Mouse (Mus musculus) forebrain, embryonic 16.5 days (tissue): ENCODE measurements at regions not wholly inside any gene's neighbourhood (a gene's known extent, or its start where the extent isn't known, plus 50 kb on each side); places are given as distances from the start of the nearest gene placed in this dataset.
"Not testable (repeated sequence)": the region's sequence is repeated elsewhere in the genome, so short reads cannot be mapped to it uniquely, and the experiment has no call there.

Experiments
- ATAC-seq: fragments of 200-750 bp; cut with Nextera tagmentation; 2 replicates; pipeline ENCODE4 v1.8.0; 2017; ENCODE audit warnings: mild to moderate bottlenecking, moderate library complexity
- H3K27ac ChIP-seq: fragments of 300-500 bp; sonication (generic); 2 replicates; pipeline ENCODE4 v1.5.1; 2014; ENCODE audit warnings: low read length, control low read depth
- H3K27me3 ChIP-seq: fragments of 300-500 bp; sonication (generic); replicated peaks from 2 replicates; pipeline ENCODE4 v1.6.1; 2014; ENCODE audit warnings: low read length; ENCODE audit not compliant: control insufficient read depth, insufficient read depth
- H3K36me3 ChIP-seq: fragments of 300-500 bp; sonication (generic); 2 replicates; pipeline ENCODE4 v1.6.1; 2014; ENCODE audit not compliant: control insufficient read depth, insufficient read depth
- H3K4me1 ChIP-seq: fragments of 300-500 bp; sonication (generic); replicated peaks from 2 replicates; pipeline ENCODE4 v1.6.1; 2014; ENCODE audit warnings: low read length; ENCODE audit not compliant: control insufficient read depth, insufficient read depth
- H3K4me2 ChIP-seq: fragments of 300-500 bp; sonication (generic); 2 replicates; pipeline ENCODE4 v1.6.1; 2014; ENCODE audit warnings: mild to moderate bottlenecking, low read length, control low read depth
- H3K4me3 ChIP-seq: fragments of 300-500 bp; sonication (generic); replicated peaks from 2 replicates; pipeline ENCODE4 v1.5.1; 2014; ENCODE audit warnings: mild to moderate bottlenecking, low read length, control low read depth
- H3K9ac ChIP-seq: fragments of 300-500 bp; sonication (generic); replicated peaks from 2 replicates; pipeline ENCODE4 v1.6.1; 2014; ENCODE audit warnings: low read depth, low read length, control low read depth
- H3K9me3 ChIP-seq: fragments of 300-500 bp; sonication (generic); 2 replicates; pipeline ENCODE4 v1.6.1; 2016; ENCODE audit warnings: low read length; ENCODE audit not compliant: control insufficient read depth
- WGBS: fragments of 180-500 bp; shearing (Covaris S2); extraction: QIAGEN DNeasy Blood & Tissue Kit; methylation state at CpG from one replicate; pipeline ENCODE4 v1.1.7; 2014; 5-methylcytosine and 5-hydroxymethylcytosine counted together

GRCm38 (mm10) chr5:77730286-77730685 lies 322.4 kb upstream of the Igfbp7 start:
- not testable (repeated sequence) for H3K36me3 ChIP-seq, H3K9ac ChIP-seq, H3K4me3 ChIP-seq, H3K27ac ChIP-seq, H3K9me3 ChIP-seq, H3K27me3 ChIP-seq, H3K4me2 ChIP-seq, H3K4me1 ChIP-seq
- WGBS = 58% methylated on average over 4 of the region's 4 CpGs
- ATAC-seq = 0 out of 2 replicates have a peak, but pooled peaks have one; percentile 15

DNA sequence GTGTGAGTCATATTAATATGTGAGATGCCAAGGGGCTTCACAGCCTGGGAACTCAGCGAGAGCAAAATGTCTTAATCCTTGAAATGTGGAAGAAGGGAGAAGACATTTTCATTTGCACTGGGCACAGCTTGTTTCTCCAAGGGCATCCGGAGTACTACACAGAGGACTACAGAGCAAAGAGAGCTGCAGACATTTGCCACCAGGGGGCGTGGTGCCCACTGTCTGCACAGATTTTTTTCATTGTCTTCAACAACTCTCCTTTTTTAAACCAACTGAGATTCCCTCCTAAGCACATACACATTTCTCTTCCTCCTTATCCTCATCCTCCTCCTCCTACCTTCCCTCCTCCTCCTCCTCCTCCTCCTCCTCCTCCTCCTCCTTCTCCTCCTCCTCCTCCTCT lies 273.8 kb upstream of the Igfbp7 start:
- Histone ChIP-seq H3K4me2 (no peak overlapping the region), H3K27ac (no peak overlapping the region), H3K4me1 (no peaks in the 10 kb centered on the region), H3K4me3 (no peak overlapping the region), H3K9ac (no peak overlapping the region), H3K36me3 (no peaks in the 10 kb centered on the region), H3K9me3 (no peaks in the 10 kb centered on the region), H3K27me3 (no peaks in the 10 kb centered on the region)
- 80% methylated on average over 3 of the region's 3 CpGs for WGBS
- ATAC-seq = no peak

DNA sequence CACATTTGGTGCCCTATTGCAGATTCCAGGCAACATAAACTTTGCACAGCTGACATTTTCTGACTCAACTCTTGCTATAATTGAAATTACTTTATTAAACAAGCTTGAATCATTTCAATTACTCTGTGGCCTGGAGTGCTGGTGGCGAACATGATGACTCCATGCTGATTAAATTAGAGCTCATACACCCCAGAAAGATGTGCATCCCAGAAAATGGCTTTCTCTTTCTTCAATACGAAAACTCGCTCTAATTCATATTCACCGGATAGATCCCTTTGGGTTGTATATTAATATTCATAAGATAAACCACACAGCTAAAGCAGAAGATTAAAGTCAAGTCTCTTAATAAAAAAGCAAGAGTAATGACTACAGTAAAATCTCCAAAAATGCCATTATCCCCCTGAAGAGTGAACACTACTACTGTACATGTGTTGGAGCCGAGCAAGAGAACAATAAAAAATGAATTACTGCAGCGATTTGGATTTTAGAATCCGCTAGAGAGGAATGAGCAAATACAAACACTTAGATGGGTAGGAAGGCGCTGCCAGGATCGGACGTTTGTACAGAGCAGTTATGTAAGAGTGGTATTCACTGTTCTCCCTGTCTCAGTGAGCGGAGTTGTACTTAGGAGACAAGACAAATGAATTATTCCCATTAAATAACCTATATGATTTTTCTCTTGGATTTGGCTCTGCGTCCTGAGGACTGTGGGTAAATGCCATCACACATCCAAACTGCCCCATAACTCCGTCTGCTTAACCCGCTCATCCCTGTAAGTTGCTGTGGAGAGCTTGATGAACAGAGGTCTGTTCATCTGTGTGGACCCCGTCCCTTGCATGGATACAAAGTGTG lies 264.5 kb upstream of the Igfbp7 start:
- no peaks in the 10 kb centered on the region for H3K4me1 ChIP-seq
- H3K4me3 ChIP-seq = no peak overlapping the region
- no peak overlapping the region for H3K27ac ChIP-seq
- no peak; the same call in 1 of the 2 replicates for ATAC-seq
- no peaks in the 10 kb centered on the region for H3K9me3 ChIP-seq
- no peaks in the 10 kb centered on the region for H3K27me3 ChIP-seq
- WGBS = 86% methylated on average over 15 of the region's 15 CpGs
- H3K36me3 ChIP-seq = no peaks in the 10 kb centered on the region
- no peak overlapping the region for H3K9ac ChIP-seq
- H3K4me2 ChIP-seq = no peak overlapping the region

DNA sequence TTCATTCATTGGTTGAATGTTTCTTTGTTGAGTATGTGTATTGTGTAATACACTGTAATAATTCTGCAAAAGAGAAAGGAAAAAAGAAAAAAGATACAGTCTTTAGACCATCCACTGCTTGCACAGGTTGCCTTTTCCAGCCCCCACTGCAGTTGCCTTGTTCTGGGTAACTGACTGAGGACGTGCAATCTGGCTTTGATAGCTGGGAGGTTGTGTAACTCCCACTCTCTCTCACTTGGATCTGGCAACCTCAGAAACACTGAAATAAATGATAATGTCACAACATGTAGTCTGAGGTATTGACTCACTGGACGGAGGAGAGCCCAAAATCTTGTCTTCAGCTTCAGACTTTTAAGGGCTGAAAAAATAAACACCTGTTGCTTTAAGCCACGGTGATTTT lies 255.3 kb upstream of the Igfbp7 start:
- 75% methylated on average over 3 of the region's 3 CpGs for WGBS
- H3K4me3 ChIP-seq = no peak overlapping the region
- ATAC-seq = no peak

DNA sequence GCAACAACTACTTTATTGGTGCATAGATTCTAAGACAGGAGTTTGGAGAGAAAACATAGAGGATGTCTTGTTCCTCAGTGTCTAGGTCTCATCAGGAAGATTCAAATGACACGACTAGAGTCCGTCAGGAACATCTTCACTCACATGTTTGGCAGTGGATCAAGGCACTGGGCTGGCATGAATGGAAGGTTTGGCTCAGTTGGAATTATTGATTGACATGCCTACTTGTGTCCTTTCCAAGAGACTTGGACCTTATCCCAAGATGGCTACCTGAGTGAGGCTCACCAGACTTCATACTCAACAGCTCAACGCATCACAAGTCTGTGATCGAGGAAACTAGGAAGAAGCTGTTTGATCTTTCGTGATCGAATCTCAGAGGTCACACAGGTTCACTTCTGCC lies 251.2 kb upstream of the Igfbp7 start:
- Histone ChIP-seq H3K36me3 (no peaks in the 10 kb centered on the region), H3K9me3 (no peaks in the 10 kb centered on the region), H3K9ac (no peak overlapping the region), H3K4me3 (no peak overlapping the region), H3K27ac (no peak overlapping the region), H3K4me2 (no peak overlapping the region), H3K27me3 (no peaks in the 10 kb centered on the region), H3K4me1 (no peaks in the 10 kb centered on the region)
- no peak for ATAC-seq
- WGBS = 66% methylated on average over 6 of the region's 6 CpGs

More for the DNA sequence above, 255.3 kb upstream of the Igfbp7 start:
- no peak overlapping the region for H3K4me2 ChIP-seq
- no peaks in the 10 kb centered on the region for H3K9me3 ChIP-seq
- H3K4me1 ChIP-seq = no peaks in the 10 kb centered on the region
- H3K9ac ChIP-seq = no peak overlapping the region
- H3K36me3 ChIP-seq = no peaks in the 10 kb centered on the region
- no peak overlapping the region for H3K27ac ChIP-seq
- no peaks in the 10 kb centered on the region for H3K27me3 ChIP-seq

DNA sequence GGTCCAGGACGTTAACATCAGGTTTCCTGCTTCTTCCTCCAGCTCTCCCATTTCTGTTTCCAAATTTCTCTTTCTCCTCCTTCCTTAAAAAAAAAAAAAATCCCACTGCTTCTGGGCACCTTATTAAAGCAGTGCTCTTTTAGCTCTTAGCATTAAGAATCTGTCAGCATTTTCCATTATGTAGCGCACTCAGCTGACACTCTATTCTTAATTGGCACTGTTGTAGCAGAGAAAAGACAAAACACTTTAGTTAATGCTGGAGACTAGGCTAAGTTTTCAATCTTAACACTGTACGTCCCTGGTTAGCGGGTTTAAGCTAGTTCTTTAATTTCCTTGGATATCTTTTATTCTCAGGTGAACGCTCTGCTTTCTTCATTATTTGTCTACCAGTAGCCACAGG lies 236.8 kb upstream of the Igfbp7 start:
- Histone ChIP-seq H3K9me3 (no peaks in the 10 kb centered on the region), H3K4me3 (no peak overlapping the region), H3K9ac (no peak overlapping the region), H3K36me3 (no peaks in the 10 kb centered on the region), H3K27me3 (no peaks in the 10 kb centered on the region), H3K4me1 (peaks cover 6% of the 10 kb centered on the region), H3K4me2 (no peak overlapping the region), H3K27ac (peak overlapping the region; percentile 10; the same call in 1 of the 2 replicates)
- WGBS = 36% methylated on average over 5 of the region's 5 CpGs
- ATAC-seq = peak; percentile 66; the same call in 1 of the 2 replicates

DNA sequence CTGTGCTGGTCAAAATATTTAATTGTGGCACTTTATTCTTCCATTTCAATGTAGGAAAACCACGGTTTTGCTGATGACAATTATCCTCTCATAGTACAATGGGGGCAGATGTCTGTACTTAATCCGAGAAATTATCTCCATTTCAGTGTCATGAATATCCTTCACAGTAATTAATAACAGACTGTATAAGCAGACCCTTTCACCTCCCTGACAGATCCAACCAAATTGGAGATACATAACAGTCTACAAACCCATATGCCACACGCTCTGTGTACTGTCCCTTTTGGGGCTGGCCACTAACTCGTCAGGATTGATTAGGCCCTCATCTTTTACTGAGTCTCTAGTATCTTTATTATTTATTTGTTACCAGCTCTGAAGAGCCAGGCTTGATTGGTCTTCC lies 212.6 kb upstream of the Igfbp7 start:
- Histone ChIP-seq H3K36me3 (no peaks in the 10 kb centered on the region), H3K27ac (no peak overlapping the region), H3K27me3 (no peaks in the 10 kb centered on the region), H3K4me1 (no peaks in the 10 kb centered on the region), H3K4me2 (no peak overlapping the region), H3K9me3 (no peaks in the 10 kb centered on the region), H3K9ac (no peak overlapping the region), H3K4me3 (no peak overlapping the region)
- WGBS = 63% methylated on average over 4 of the region's 4 CpGs
- peak; percentile 36; the same call in 1 of the 2 replicates for ATAC-seq

DNA sequence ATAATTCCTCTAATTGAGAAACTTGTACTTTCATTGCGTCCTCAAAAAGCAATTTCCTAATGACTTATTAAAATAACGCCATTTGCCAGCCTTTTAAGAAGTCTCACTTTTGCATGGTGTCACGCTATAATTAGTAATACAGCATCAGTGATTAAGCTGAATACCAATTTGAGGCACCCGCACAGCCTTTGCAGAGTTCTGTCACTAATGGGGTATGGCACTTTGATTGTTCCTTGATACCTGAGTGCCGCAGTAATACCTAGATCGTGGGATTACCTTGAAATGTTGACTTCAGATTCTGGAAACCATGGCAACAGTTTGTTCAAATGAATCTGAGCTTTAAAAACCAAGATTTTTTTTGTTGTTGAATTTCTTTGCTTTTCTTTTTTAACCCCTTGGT lies 202.7 kb upstream of the Igfbp7 start:
- no peaks in the 10 kb centered on the region for H3K27me3 ChIP-seq
- no peak overlapping the region for H3K9ac ChIP-seq
- H3K4me2 ChIP-seq = no peak overlapping the region
- 0 out of 2 replicates have a peak, but pooled peaks have one; percentile 52 for ATAC-seq
- no peak overlapping the region for H3K27ac ChIP-seq
- H3K4me3 ChIP-seq = no peak overlapping the region
- 38% methylated on average over 6 of the region's 6 CpGs for WGBS
- 0 out of 2 replicates have a peak, but pooled peaks cover 2% of the 10 kb centered on the region for H3K9me3 ChIP-seq
- no peaks in the 10 kb centered on the region for H3K4me1 ChIP-seq
- no peaks in the 10 kb centered on the region for H3K36me3 ChIP-seq

GRCm38 (mm10) chr5:77594719-77595118 lies 186.9 kb upstream of the Igfbp7 start:
- ATAC-seq = no peak
- no peak overlapping the region for H3K4me3 ChIP-seq
- peaks cover 5% of the 10 kb centered on the region; the same call in 1 of the 2 replicates for H3K9me3 ChIP-seq
- no peaks in the 10 kb centered on the region for H3K4me1 ChIP-seq
- no peak overlapping the region for H3K27ac ChIP-seq
- no peak overlapping the region for H3K4me2 ChIP-seq
- no peaks in the 10 kb centered on the region for H3K36me3 ChIP-seq
- H3K27me3 ChIP-seq = no peaks in the 10 kb centered on the region
- H3K9ac ChIP-seq = no peak overlapping the region
- 88% methylated on average over 4 of the region's 4 CpGs for WGBS
